Mouse (Mus musculus): Measurements from ENCODE around the gene Metap1. TPM values are rescaled to one million over a fixed set of nuclear protein-coding genes. Genes with fewer than 3 reads are reported as not detected.

The Metap1 gene
- polyA plus RNA-seq, 1 experiment: 18.9 TPM

GRCm38 (mm10) chr3:138454711-138455435 is 34.4 kb downstream of the Metap1 start:
- Histone ChIP-seq H3K27ac (ENCODE audit: control insufficient read depth, insufficient read depth, low read depth, low read length, poor library complexity) (no peak overlapping the region), H3K4me3 (replicated peaks; ENCODE audit: control insufficient read depth, low read depth, low read length) (no peak overlapping the region), H3K4me1 (ENCODE audit: control insufficient read depth, insufficient read depth, low read length) (no peaks in the 10 kb centered on the region)
- 89% methylated on average over 13 of the region's 13 CpGs for WGBS
- TF ChIP-seq CTCF (IDR thresholded peaks at IDR 0.05; ENCODE audit: control insufficient read depth, insufficient read depth, low read length) (no peak), POLR2A (IDR thresholded peaks at IDR 0.05; ENCODE audit: borderline replicate concordance, control insufficient read depth, low read depth, low read length) (no peak)

GRCm38 (mm10) chr3:138454234-138454633 is 35.1 kb downstream of the Metap1 start:
- Histone ChIP-seq H3K4me3 (replicated peaks; ENCODE audit: control insufficient read depth, low read depth, low read length) (no peak overlapping the region), H3K4me1 (ENCODE audit: control insufficient read depth, insufficient read depth, low read length) (no peaks in the 10 kb centered on the region), H3K27ac (ENCODE audit: control insufficient read depth, insufficient read depth, low read depth, low read length, poor library complexity) (no peak overlapping the region)
- 66% methylated on average over 1 of the region's 1 CpGs for WGBS
- TF ChIP-seq POLR2A (IDR thresholded peaks at IDR 0.05; ENCODE audit: borderline replicate concordance, control insufficient read depth, low read depth, low read length): no peak

- Histone ChIP-seq H3K4me3 (replicated peaks; ENCODE audit: control insufficient read depth, low read depth, low read length) (no peak overlapping the region), H3K27ac (ENCODE audit: control insufficient read depth, insufficient read depth, low read depth, low read length, poor library complexity) (no peak overlapping the region), H3K4me1 (ENCODE audit: control insufficient read depth, insufficient read depth, low read length) (no peaks in the 10 kb centered on the region)
- 87% methylated on average over 10 of the region's 10 CpGs for WGBS
- TF ChIP-seq CTCF (IDR thresholded peaks at IDR 0.05; ENCODE audit: control insufficient read depth, insufficient read depth, low read length): no peak
- no peak for TF ChIP-seq POLR2A (IDR thresholded peaks at IDR 0.05; ENCODE audit: borderline replicate concordance, control insufficient read depth, low read depth, low read length)
Observed at GRCm38 (mm10) chr3:138452169-138452568, 37.1 kb downstream of the Metap1 start.

DNA sequence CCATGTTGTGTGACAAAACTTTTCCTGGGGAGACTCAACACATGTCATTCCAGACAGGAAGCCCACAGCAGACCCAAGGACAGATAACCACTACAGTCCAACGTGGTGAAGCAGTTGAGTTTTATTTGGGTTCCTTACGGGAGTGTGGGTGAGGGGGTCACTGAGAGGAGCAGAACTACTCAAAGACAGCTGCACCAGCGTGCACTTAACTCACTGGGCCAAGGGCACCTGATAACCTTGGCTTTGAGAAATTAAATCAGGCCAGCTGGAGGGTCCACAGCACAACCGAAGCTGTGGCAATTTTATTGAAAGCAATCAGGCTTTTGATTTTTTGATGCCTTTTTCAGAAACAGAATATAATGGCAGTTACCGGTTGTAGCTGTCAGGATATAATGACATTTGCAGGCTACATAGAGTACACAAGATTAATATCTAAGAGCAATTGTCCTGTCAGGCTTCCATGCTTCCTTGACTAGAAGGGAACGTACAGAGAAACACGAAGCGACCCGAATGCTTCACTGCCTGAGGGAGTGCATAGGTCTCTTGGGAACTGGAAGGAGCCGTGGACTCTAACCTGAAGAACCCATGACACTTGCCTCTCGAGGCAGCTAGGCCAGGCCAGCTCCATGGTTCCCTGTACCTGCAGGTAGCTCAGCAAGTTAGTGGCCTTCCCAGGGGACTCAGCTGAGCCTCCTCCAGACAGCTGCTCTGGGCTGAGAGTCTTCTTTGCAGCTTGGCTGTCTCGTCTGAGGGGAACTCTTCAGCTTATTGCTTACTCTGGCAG is 41.0 kb downstream of the Metap1 start:
- WGBS: 79% methylated on average over 12 of the region's 12 CpGs
- TF ChIP-seq POLR2A (IDR thresholded peaks at IDR 0.05; ENCODE audit: borderline replicate concordance, control insufficient read depth, low read depth, low read length) (no peak), CTCF (IDR thresholded peaks at IDR 0.05; ENCODE audit: control insufficient read depth, insufficient read depth, low read length) (no peak)
- Histone ChIP-seq H3K27ac (ENCODE audit: control insufficient read depth, insufficient read depth, low read depth, low read length, poor library complexity) (no peak overlapping the region), H3K4me1 (ENCODE audit: control insufficient read depth, insufficient read depth, low read length) (no peaks in the 10 kb centered on the region), H3K4me3 (replicated peaks; ENCODE audit: control insufficient read depth, low read depth, low read length) (no peak overlapping the region)

- peak overlapping the region; percentile 72 for H3K27ac ChIP-seq (ENCODE audit: control insufficient read depth, insufficient read depth, low read depth, low read length, poor library complexity)
- TF ChIP-seq POLR2A (IDR thresholded peaks at IDR 0.05; ENCODE audit: borderline replicate concordance, control insufficient read depth, low read depth, low read length) (no peak), CTCF (IDR thresholded peaks at IDR 0.05; ENCODE audit: control insufficient read depth, insufficient read depth, low read length) (no peak)
- WGBS: 4% methylated on average over 9 of the region's 9 CpGs
- no peaks in the 10 kb centered on the region for H3K4me1 ChIP-seq (ENCODE audit: control insufficient read depth, insufficient read depth, low read length)
- peak overlapping the region; percentile 73 for H3K4me3 ChIP-seq (replicated peaks; ENCODE audit: control insufficient read depth, low read depth, low read length)
Observed at GRCm38 (mm10) chr3:138443465-138443771, 45.9 kb downstream of the Metap1 start.

DNA sequence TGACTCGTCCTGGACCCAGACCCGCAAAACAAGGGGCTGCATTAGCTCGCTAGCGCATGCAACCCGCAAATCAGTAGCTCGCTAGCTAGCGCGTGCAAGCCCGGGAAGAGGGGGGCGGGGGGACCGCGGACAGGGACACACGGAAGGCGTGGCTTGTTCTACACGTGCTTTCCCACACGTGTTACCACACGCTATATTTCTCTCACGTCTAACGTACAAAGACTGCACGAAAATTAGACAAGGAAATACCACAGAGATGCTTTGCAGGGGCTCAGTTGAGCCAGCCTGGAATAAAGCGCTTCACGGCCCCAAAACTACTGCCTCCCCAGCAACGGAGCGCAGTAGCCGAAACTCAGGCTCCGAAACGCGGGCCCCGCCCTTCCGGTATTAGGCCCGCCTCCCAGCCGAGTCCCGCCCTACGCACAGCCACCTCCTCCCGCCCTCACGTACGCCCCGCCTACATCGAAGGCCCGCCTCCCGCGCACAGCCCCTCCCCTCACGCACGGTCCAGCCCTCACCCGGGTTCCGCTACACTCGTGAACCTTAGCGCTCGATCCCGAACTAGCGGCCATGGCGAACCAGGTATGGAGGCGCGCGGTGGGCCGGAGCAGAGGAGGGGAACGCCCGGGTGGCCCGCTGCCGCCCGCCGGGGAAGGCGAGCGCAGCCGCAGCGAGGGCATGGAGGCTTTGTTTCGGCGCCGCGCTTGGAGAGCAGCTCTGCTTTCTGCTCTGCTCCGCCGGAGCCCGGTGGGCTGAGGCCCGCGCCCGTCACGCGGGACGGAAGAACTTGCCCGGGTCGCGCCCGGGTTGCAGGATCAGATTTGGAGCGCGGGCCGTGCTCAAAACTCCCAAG is 46.5 kb downstream of the Metap1 start, which contains the start of gene Adh5:
Adh5 (plus strand) TSS at position 482 of the 853 bp plus-strand sequence.
- H3K4me1 ChIP-seq (ENCODE audit: control insufficient read depth, insufficient read depth, low read length): no peaks in the 10 kb centered on the region
- peak within 1 kb of the TSS; percentile 73 for H3K4me3 ChIP-seq (replicated peaks; ENCODE audit: control insufficient read depth, low read depth, low read length)
- H3K27ac ChIP-seq (ENCODE audit: control insufficient read depth, insufficient read depth, low read depth, low read length, poor library complexity): peak within 1 kb of the TSS; percentile 72
- TF ChIP-seq CTCF (IDR thresholded peaks at IDR 0.05; ENCODE audit: control insufficient read depth, insufficient read depth, low read length) (peak; percentile 10; the same call in 1 of the 2 replicates), POLR2A (IDR thresholded peaks at IDR 0.05; ENCODE audit: borderline replicate concordance, control insufficient read depth, low read depth, low read length) (peak; percentile 62; the same call in 1 of the 2 replicates)
- under 1% methylated on average over 86 of the region's 86 CpGs for WGBS

- TF ChIP-seq POLR2A (IDR thresholded peaks at IDR 0.05; ENCODE audit: borderline replicate concordance, control insufficient read depth, low read depth, low read length) (no peak), CTCF (IDR thresholded peaks at IDR 0.05; ENCODE audit: control insufficient read depth, insufficient read depth, low read length) (no peak)
- no peaks in the 10 kb centered on the region for H3K4me1 ChIP-seq (ENCODE audit: control insufficient read depth, insufficient read depth, low read length)
- H3K27ac ChIP-seq (ENCODE audit: control insufficient read depth, insufficient read depth, low read depth, low read length, poor library complexity): no peak overlapping the region
- peak overlapping the region; percentile 73 for H3K4me3 ChIP-seq (replicated peaks; ENCODE audit: control insufficient read depth, low read depth, low read length)
- 1% methylated on average over 9 of the region's 9 CpGs for WGBS
Observed at GRCm38 (mm10) chr3:138442203-138442602, 47.1 kb downstream of the Metap1 start.

- TF ChIP-seq POLR2A (IDR thresholded peaks at IDR 0.05; ENCODE audit: borderline replicate concordance, control insufficient read depth, low read depth, low read length): no peak
- no peak for TF ChIP-seq CTCF (IDR thresholded peaks at IDR 0.05; ENCODE audit: control insufficient read depth, insufficient read depth, low read length)
- no peaks in the 10 kb centered on the region for H3K4me1 ChIP-seq (ENCODE audit: control insufficient read depth, insufficient read depth, low read length)
- WGBS: 71% methylated on average over 3 of the region's 3 CpGs
Observed at GRCm38 (mm10) chr3:138438716-138439115, 50.6 kb downstream of the Metap1 start.

More at GRCm38 (mm10) chr3:138438716-138439115, 50.6 kb downstream of the Metap1 start:
- H3K4me3 ChIP-seq (replicated peaks; ENCODE audit: control insufficient read depth, low read depth, low read length): no peak overlapping the region
- no peak overlapping the region for H3K27ac ChIP-seq (ENCODE audit: control insufficient read depth, insufficient read depth, low read depth, low read length, poor library complexity)

All from bone marrow, adult 2 months (tissue).